Mouse (Mus musculus) ES-Bruce4 (cell line): ENCODE measurements around the gene Grsf1. TPM values are rescaled to one million over a fixed set of nuclear protein-coding genes. Genes with fewer than 3 reads are reported as not detected.
A peak's percentile ranks its signal among the peaks of the same experiment; 100 is the strongest.

ENCODE experiments used
- H3K27ac ChIP-seq: 2 replicates; pipeline ENCODE4 v1.5.1; 2012; ENCODE audit warnings: low read length, inconsistent platforms; ENCODE audit not compliant: insufficient read depth
- H3K27me3 ChIP-seq: 2 replicates; pipeline ENCODE4 v1.6.1; 2012; ENCODE audit warnings: mild to moderate bottlenecking, low read length, inconsistent platforms; ENCODE audit not compliant: control insufficient read depth, poor library complexity, insufficient read depth, severe bottlenecking
- H3K36me3 ChIP-seq: 2 replicates; pipeline ENCODE4 v1.6.1; 2012; ENCODE audit warnings: inconsistent platforms, mild to moderate bottlenecking, low read length, moderate library complexity; ENCODE audit not compliant: control insufficient read depth, poor library complexity, insufficient read depth, severe bottlenecking
- H3K4me1 ChIP-seq: one replicate; pipeline ENCODE4 v1.8.1; 2011; ENCODE audit warnings: low read length; ENCODE audit not compliant: control insufficient read depth, insufficient read depth
- H3K4me3 ChIP-seq: 2 replicates; pipeline ENCODE4 v1.5.1; 2011; ENCODE audit warnings: low read depth, mild to moderate bottlenecking, low read length
- H3K9ac ChIP-seq: 2 replicates; pipeline ENCODE4 v1.6.1; 2012; ENCODE audit warnings: low read depth, mild to moderate bottlenecking, inconsistent platforms; ENCODE audit not compliant: poor library complexity, severe bottlenecking
- H3K9me3 ChIP-seq: replicated peaks from 2 replicates; pipeline ENCODE4 v1.6.1; 2012; ENCODE audit warnings: mild to moderate bottlenecking, low read length, inconsistent platforms; ENCODE audit not compliant: control insufficient read depth, poor library complexity, insufficient read depth, severe bottlenecking
- CTCF ChIP-seq: IDR thresholded peaks from one replicate; pipeline ENCODE4 v1.8.1; 2011; ENCODE audit warnings: low read depth, low read length
- EP300 ChIP-seq: IDR thresholded peaks from 2 replicates; pipeline ENCODE4 v1.6.1; 2011; ENCODE audit warnings: low read depth, low read length; ENCODE audit not compliant: insufficient read depth
- POLR2A ChIP-seq: IDR thresholded peaks from one replicate; pipeline ENCODE4 v1.8.1; 2011; ENCODE audit warnings: low read length; ENCODE audit not compliant: insufficient read depth
- polyA plus RNA-seq: library from polyadenylated mRNA; stranded (reverse); fragments of >200 nt; gene quantifications from 2 replicates; pipeline ENCODE4 v1.2.4, GENCODE M21; 2011; ENCODE audit warnings: low read depth; ENCODE audit not compliant: missing spikeins, insufficient read depth, insufficient read length

Gene Grsf1
- polyA plus RNA-seq, 1 experiment: 139 TPM

- TF ChIP-seq POLR2A (no peak), CTCF (no peak), EP300 (no peak)
Measured at GRCm38 (mm10) chr5:88678929-88679328, 3.0 kb upstream of the Grsf1 start.

GRCm38 (mm10) chr5:88674703-88675442, 1.1 kb downstream of the Grsf1 start:
- H3K27ac ChIP-seq: no peak overlapping the region
- peak overlapping the region; percentile 79 for H3K4me3 ChIP-seq
- H3K27me3 ChIP-seq: no peaks in the 10 kb centered on the region; the same call in 1 of the 2 replicates

More at GRCm38 (mm10) chr5:88678929-88679328, 3.0 kb upstream of the Grsf1 start:
- no peak overlapping the region for H3K9ac ChIP-seq
- H3K9me3 ChIP-seq: no peaks in the 10 kb centered on the region
- H3K4me1 ChIP-seq: peaks cover 3% of the 10 kb centered on the region
- H3K27me3 ChIP-seq: no peaks in the 10 kb centered on the region; the same call in none of the 2 replicates
- H3K27ac ChIP-seq: no peak overlapping the region
- no peaks in the 10 kb centered on the region for H3K36me3 ChIP-seq
- H3K4me3 ChIP-seq: no peak overlapping the region

GRCm38 (mm10) chr5:88663875-88664274, 12.1 kb downstream of the Grsf1 start:
- H3K9me3 ChIP-seq: no peaks in the 10 kb centered on the region
- peaks cover 45% of the 10 kb centered on the region for H3K36me3 ChIP-seq
- no peak for TF ChIP-seq EP300
- no peak for TF ChIP-seq POLR2A
- TF ChIP-seq CTCF: no peak
- H3K27ac ChIP-seq: no peak overlapping the region
- H3K4me1 ChIP-seq: no peaks in the 10 kb centered on the region
- H3K9ac ChIP-seq: no peak overlapping the region
- H3K4me3 ChIP-seq: no peak overlapping the region
- no peaks in the 10 kb centered on the region for H3K27me3 ChIP-seq

More at GRCm38 (mm10) chr5:88674703-88675442, 1.1 kb downstream of the Grsf1 start:
- Histone ChIP-seq H3K9ac (peak overlapping the region; percentile 96), H3K9me3 (no peaks in the 10 kb centered on the region), H3K4me1 (peaks cover 3% of the 10 kb centered on the region), H3K36me3 (peaks cover 18% of the 10 kb centered on the region)
- TF ChIP-seq EP300: no peak

- no peaks in the 10 kb centered on the region for H3K27me3 ChIP-seq
Measured at GRCm38 (mm10) chr5:88663151-88663550, 12.8 kb downstream of the Grsf1 start.

GRCm38 (mm10) chr5:88657868-88658267, 18.1 kb downstream of the Grsf1 start:
- Histone ChIP-seq H3K36me3 (peaks cover 19% of the 10 kb centered on the region), H3K9ac (no peak overlapping the region)
- TF ChIP-seq EP300: no peak
- no peak for TF ChIP-seq POLR2A
- no peak for TF ChIP-seq CTCF

More at GRCm38 (mm10) chr5:88663151-88663550, 12.8 kb downstream of the Grsf1 start:
- H3K27ac ChIP-seq: no peak overlapping the region
- peaks cover 45% of the 10 kb centered on the region for H3K36me3 ChIP-seq
- H3K9ac ChIP-seq: no peak overlapping the region
- no peak for TF ChIP-seq POLR2A
- H3K4me3 ChIP-seq: no peak overlapping the region
- no peaks in the 10 kb centered on the region for H3K9me3 ChIP-seq
- H3K4me1 ChIP-seq: no peaks in the 10 kb centered on the region

GRCm38 (mm10) chr5:88652589-88652988, 23.4 kb downstream of the Grsf1 start:
- no peaks in the 10 kb centered on the region for H3K27me3 ChIP-seq
- no peaks in the 10 kb centered on the region for H3K9me3 ChIP-seq
- H3K4me1 ChIP-seq: no peaks in the 10 kb centered on the region
- H3K36me3 ChIP-seq: peaks cover 4% of the 10 kb centered on the region; the same call in 1 of the 2 replicates
- no peak overlapping the region for H3K9ac ChIP-seq
- TF ChIP-seq POLR2A (no peak), CTCF (no peak), EP300 (no peak)
- H3K27ac ChIP-seq: no peak overlapping the region
- H3K4me3 ChIP-seq: no peak overlapping the region

More at GRCm38 (mm10) chr5:88657868-88658267, 18.1 kb downstream of the Grsf1 start:
- Histone ChIP-seq H3K4me1 (no peaks in the 10 kb centered on the region), H3K4me3 (no peak overlapping the region), H3K9me3 (no peaks in the 10 kb centered on the region), H3K27me3 (no peaks in the 10 kb centered on the region), H3K27ac (no peak overlapping the region)
